Mouse (Mus musculus) heart, adult 2 months (tissue): ENCODE results near the gene Prdm16. TPM values are rescaled to one million over a fixed set of nuclear protein-coding genes. Genes with fewer than 3 reads are reported as not detected.

Source experiments
- DNase-seq, 2 experiments: peaks; one replicate each; pipeline ENCODE4 v3.0.0; 2021
- H3K27ac ChIP-seq: fragments of 200-600 bp; 2 replicates; pipeline ENCODE4 v1.8.1; 2022
- H3K27me3 ChIP-seq: fragments of 200-500 bp; 2 replicates; pipeline ENCODE4 v1.6.1; 2012; ENCODE audit warnings: mild to moderate bottlenecking, low read length, inconsistent platforms, mixed read lengths; ENCODE audit not compliant: control insufficient read depth, insufficient read depth
- H3K36me3 ChIP-seq: fragments of 200-500 bp; 2 replicates; pipeline ENCODE4 v1.6.1; 2012; ENCODE audit warnings: low read length, inconsistent platforms; ENCODE audit not compliant: control insufficient read depth, insufficient read depth
- H3K4me1 ChIP-seq: fragments of 200-500 bp; 2 replicates; pipeline ENCODE4 v1.6.1; 2011; ENCODE audit warnings: low read length; ENCODE audit not compliant: control insufficient read depth, insufficient read depth
- H3K4me3 ChIP-seq: fragments of 200-600 bp; 2 replicates; pipeline ENCODE4 v1.8.1; 2022
- H3K79me2 ChIP-seq: fragments of 200-500 bp; replicated peaks from 2 replicates; pipeline ENCODE4 v1.6.1; 2012; ENCODE audit warnings: mild to moderate bottlenecking, inconsistent platforms, low read length, moderate library complexity, mixed read lengths; ENCODE audit not compliant: control insufficient read depth, insufficient read depth
- H3K9ac ChIP-seq: fragments of 200-500 bp; 2 replicates; pipeline ENCODE4 v1.6.1; 2012; ENCODE audit warnings: low read depth, mild to moderate bottlenecking, control low read depth, inconsistent platforms, low read length, mixed read lengths
- CTCF ChIP-seq: fragments of 200-600 bp; IDR thresholded peaks from 2 replicates; pipeline ENCODE4 v1.8.1; 2022; ENCODE audit warnings: antibody characterized with exemption, mild to moderate bottlenecking, moderate library complexity
- EP300 ChIP-seq: fragments of 200-500 bp; IDR thresholded peaks from 2 replicates; pipeline ENCODE4 v1.6.1; 2011; ENCODE audit warnings: low read depth, low read length, control low read depth; ENCODE audit not compliant: insufficient read depth
- POLR2A ChIP-seq: fragments of 200-500 bp; IDR thresholded peaks from 2 replicates; pipeline ENCODE4 v1.6.1; 2011; ENCODE audit warnings: mild to moderate bottlenecking, low read depth, low read length, control low read depth; ENCODE audit not compliant: insufficient read depth
- WGBS: fragments of 180-500 bp; shearing (Covaris S2); methylation state at CpG from one replicate; pipeline ENCODE4 v1.1.7; 2018; 5-methylcytosine and 5-hydroxymethylcytosine counted together
- intact Hi-C: fragments of 180-260 bp; cut with DNase I; formaldehyde crosslinking; loops from one replicate; pipeline ENCODE4 v1.15.1; 2025
- polyA plus RNA-seq: library from polyadenylated mRNA; depleted of rRNA; stranded (reverse); fragments of >200 nt; gene quantifications from 2 replicates; pipeline ENCODE4 v1.2.3, GENCODE M21; 2012
- total RNA-seq, 2 experiments: library from RNA; stranded (reverse); gene quantifications; 2 replicates each; pipeline ENCODE4 v1.2.3; 2021

The Prdm16 gene
- total and polyA plus RNA-seq, 3 experiments = 7.6 to 18.1 (median 16.8) TPM

DNA sequence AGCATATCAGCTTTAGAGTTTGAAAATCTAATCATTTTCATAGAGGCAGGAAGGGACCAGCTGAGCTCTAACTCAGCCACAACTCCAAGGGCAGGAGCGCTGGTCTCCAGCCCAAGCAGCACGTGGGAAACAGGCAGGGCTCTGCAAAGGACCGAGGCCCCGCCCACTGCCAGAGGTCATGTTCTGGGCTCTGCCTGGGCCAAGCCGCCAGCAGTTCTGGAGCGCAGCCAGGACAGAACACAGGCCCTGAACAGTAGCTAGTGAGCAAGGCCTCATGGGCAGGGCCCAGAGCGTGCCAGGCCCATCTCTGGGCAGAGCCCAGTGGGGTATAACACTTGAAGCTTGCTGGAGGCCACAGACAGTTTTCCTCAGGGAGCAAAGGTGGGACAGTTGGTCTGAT is 139.7 kb downstream of the Prdm16 start:
- WGBS = 6% methylated on average over 7 of the region's 7 CpGs
- H3K79me2 ChIP-seq = no peaks in the 10 kb centered on the region
- peak; percentile 89 to 93 for DNase-seq
- TF ChIP-seq POLR2A = no peak
- TF ChIP-seq EP300 = 0 out of 2 replicates have a peak, but pooled peaks have one; percentile 24
- no peaks in the 10 kb centered on the region for H3K27me3 ChIP-seq
- intact Hi-C loops = loop anchor here (5.0 kb wide), 1 partner anchor 140 kb away; the partner anchor contains the start of gene Prdm16
- H3K9ac ChIP-seq = no peak overlapping the region
- H3K27ac ChIP-seq = peak overlapping the region; percentile 67
- peaks cover 14% of the 10 kb centered on the region for H3K4me1 ChIP-seq
- H3K36me3 ChIP-seq = no peaks in the 10 kb centered on the region
- H3K4me3 ChIP-seq = no peak overlapping the region

- TF ChIP-seq POLR2A (no peak), EP300 (no peak), CTCF (no peak)
- Histone ChIP-seq H3K36me3 (no peaks in the 10 kb centered on the region), H3K79me2 (no peaks in the 10 kb centered on the region), H3K27me3 (no peaks in the 10 kb centered on the region), H3K9ac (no peak overlapping the region), H3K4me1 (peaks cover 14% of the 10 kb centered on the region), H3K4me3 (no peak overlapping the region), H3K27ac (peak overlapping the region; percentile 58)
- intact Hi-C loops = loop anchor here (5.0 kb wide), 1 partner anchor 141 kb away; the partner anchor contains the start of gene Prdm16
- no peak for DNase-seq
- 74% methylated on average over 5 of the region's 5 CpGs for WGBS
These were observed 140.2 kb downstream of the Prdm16 start for GRCm38 (mm10) chr4:154496522-154496921.

GRCm38 (mm10) chr4:154493996-154494395 is 142.7 kb downstream of the Prdm16 start:
- intact Hi-C loops = no loop called here
- Histone ChIP-seq H3K79me2 (no peaks in the 10 kb centered on the region), H3K9ac (no peak overlapping the region), H3K27ac (no peak overlapping the region), H3K27me3 (no peaks in the 10 kb centered on the region), H3K4me3 (no peak overlapping the region), H3K4me1 (peaks cover 13% of the 10 kb centered on the region), H3K36me3 (no peaks in the 10 kb centered on the region)
- TF ChIP-seq POLR2A (no peak), CTCF (no peak), EP300 (no peak)
- no peak for DNase-seq
- 59% methylated on average over 4 of the region's 4 CpGs for WGBS

DNA sequence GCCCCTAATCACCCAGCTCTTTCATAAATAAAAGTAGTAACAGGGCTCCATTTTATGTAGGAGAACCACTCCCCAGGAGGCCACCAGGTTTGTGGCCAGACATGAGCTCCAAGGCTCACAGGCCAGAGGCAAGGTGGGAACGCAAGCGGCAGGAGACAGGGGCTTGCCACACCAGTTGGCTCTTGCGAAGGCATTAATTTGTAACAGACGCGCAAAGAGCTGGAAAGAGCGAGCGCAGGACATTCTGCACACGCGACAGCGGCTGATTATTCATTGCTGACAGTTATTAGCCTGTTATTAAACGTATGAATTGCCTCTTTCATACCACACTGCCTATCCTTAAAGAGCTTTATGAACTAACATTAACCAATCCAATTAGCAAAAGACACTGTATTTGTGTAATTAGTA is 144.0 kb downstream of the Prdm16 start:
- intact Hi-C loops = no loop called here
- TF ChIP-seq CTCF (no peak), POLR2A (no peak), EP300 (no peak)
- Histone ChIP-seq H3K79me2 (no peaks in the 10 kb centered on the region), H3K4me1 (peaks cover 11% of the 10 kb centered on the region), H3K27me3 (no peaks in the 10 kb centered on the region), H3K36me3 (no peaks in the 10 kb centered on the region), H3K9ac (no peak overlapping the region), H3K4me3 (no peak overlapping the region), H3K27ac (no peak overlapping the region)
- DNase-seq = no peak
- WGBS = 87% methylated on average over 11 of the region's 11 CpGs

- 71% methylated on average over 7 of the region's 7 CpGs for WGBS
- DNase-seq = no peak
- no peak for TF ChIP-seq EP300
- TF ChIP-seq CTCF = no peak
- no peak for TF ChIP-seq POLR2A
- Histone ChIP-seq H3K4me3 (no peak overlapping the region), H3K4me1 (peaks cover 6% of the 10 kb centered on the region), H3K27ac (no peak overlapping the region), H3K9ac (no peak overlapping the region), H3K36me3 (no peaks in the 10 kb centered on the region), H3K27me3 (no peaks in the 10 kb centered on the region), H3K79me2 (no peaks in the 10 kb centered on the region)
- intact Hi-C loops = no loop called here
These were observed 144.4 kb downstream of the Prdm16 start for GRCm38 (mm10) chr4:154492268-154492667.

DNA sequence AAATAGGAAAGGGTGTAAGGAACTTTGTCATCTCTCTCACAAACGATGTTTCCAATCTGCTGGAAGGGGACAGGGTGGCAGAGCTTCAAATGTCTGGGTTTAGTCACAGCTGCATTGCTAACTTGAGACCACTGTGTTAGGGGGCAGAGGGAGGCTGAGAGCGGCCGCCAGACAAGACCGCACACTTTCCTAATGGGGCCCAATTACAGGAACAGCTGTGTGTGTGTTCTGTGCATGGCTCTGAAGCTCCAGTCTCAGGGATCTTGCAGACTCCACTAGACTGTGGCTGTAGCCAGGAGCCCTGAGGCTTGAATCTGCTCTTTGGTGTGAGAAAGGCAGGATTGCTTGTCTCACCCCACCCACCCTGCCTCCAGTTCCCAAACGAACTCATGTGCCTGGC is 148.6 kb downstream of the Prdm16 start:
- H3K79me2 ChIP-seq = no peaks in the 10 kb centered on the region
- H3K36me3 ChIP-seq = no peaks in the 10 kb centered on the region
- H3K27me3 ChIP-seq = no peaks in the 10 kb centered on the region
- H3K27ac ChIP-seq = no peak overlapping the region
- DNase-seq = no peak
- intact Hi-C loops = no loop called here
- no peak overlapping the region for H3K9ac ChIP-seq
- 35% methylated on average over 5 of the region's 5 CpGs for WGBS
- TF ChIP-seq CTCF (no peak), POLR2A (no peak), EP300 (no peak)
- H3K4me3 ChIP-seq = no peak overlapping the region
- H3K4me1 ChIP-seq = peaks cover 2% of the 10 kb centered on the region; the same call in 1 of the 2 replicates
